Mouse (Mus musculus) intestine, embryonic 14.5 days (tissue): ENCODE results near the gene Rbl2. TPM values are rescaled to one million over a fixed set of nuclear protein-coding genes. Genes with fewer than 3 reads are reported as not detected.

Experiments used
- ATAC-seq: fragments of 200-750 bp; cut with Nextera tagmentation; replicated peaks from 2 replicates; pipeline ENCODE4 v1.8.0; 2017; ENCODE audit warnings: low read depth, moderate number of reproducible peaks, moderate TSS enrichment, moderate library complexity; ENCODE audit not compliant: low FRiP score, low TSS enrichment
- DNase-seq: peaks from one replicate; pipeline ENCODE4 v3.0.0-alpha.2; 2018; ENCODE audit warnings: low spot score
- H3K27ac ChIP-seq: fragments of 300-500 bp; sonication (generic); 2 replicates; pipeline ENCODE4 v1.5.1; 2014; ENCODE audit warnings: low read depth, mild to moderate bottlenecking, control low read depth
- H3K27me3 ChIP-seq: fragments of 300-500 bp; sonication (generic); replicated peaks from 2 replicates; pipeline ENCODE4 v1.6.1; 2014; ENCODE audit warnings: low read length, control low read depth; ENCODE audit not compliant: control insufficient read depth, insufficient read depth
- H3K36me3 ChIP-seq: fragments of 300-500 bp; sonication (generic); 2 replicates; pipeline ENCODE4 v1.6.1; 2014; ENCODE audit warnings: low read length, control low read depth; ENCODE audit not compliant: control insufficient read depth, insufficient read depth
- H3K4me1 ChIP-seq: fragments of 300-500 bp; sonication (generic); replicated peaks from 2 replicates; pipeline ENCODE4 v1.6.1; 2014; ENCODE audit warnings: low read length, control low read depth, mixed read lengths; ENCODE audit not compliant: control insufficient read depth, insufficient read depth
- H3K4me2 ChIP-seq: fragments of 300-500 bp; sonication (generic); 2 replicates; pipeline ENCODE4 v1.6.1; 2014; ENCODE audit warnings: low read length
- H3K4me3 ChIP-seq: fragments of 300-500 bp; sonication (generic); 2 replicates; pipeline ENCODE4 v1.5.1; 2014; ENCODE audit warnings: low read depth, low read length, control low read depth, mixed read lengths
- H3K9ac ChIP-seq: fragments of 300-500 bp; sonication (generic); 2 replicates; pipeline ENCODE4 v1.6.1; 2014; ENCODE audit warnings: mild to moderate bottlenecking, low read length
- H3K9me3 ChIP-seq: fragments of 300-500 bp; sonication (generic); 2 replicates; pipeline ENCODE4 v1.6.1; 2016; ENCODE audit warnings: low read length, control low read depth; ENCODE audit not compliant: control insufficient read depth
- WGBS: fragments of 180-500 bp; shearing (Covaris S2); extraction: QIAGEN DNeasy Blood & Tissue Kit; methylation state at CpG from one replicate; pipeline ENCODE4 v1.1.7; 2014; 5-methylcytosine and 5-hydroxymethylcytosine counted together
- polyA plus RNA-seq: library from polyadenylated mRNA; unstranded; fragments of >200 nt; fragmentation: Nextera tagmentation; extraction: Ambion mirVana; gene quantifications from 2 replicates; pipeline ENCODE4 v1.2.1, GENCODE M21; 2014

The Rbl2 gene
- polyA plus RNA-seq, 1 experiment from 2014 or later = 17.2 TPM

DNA sequence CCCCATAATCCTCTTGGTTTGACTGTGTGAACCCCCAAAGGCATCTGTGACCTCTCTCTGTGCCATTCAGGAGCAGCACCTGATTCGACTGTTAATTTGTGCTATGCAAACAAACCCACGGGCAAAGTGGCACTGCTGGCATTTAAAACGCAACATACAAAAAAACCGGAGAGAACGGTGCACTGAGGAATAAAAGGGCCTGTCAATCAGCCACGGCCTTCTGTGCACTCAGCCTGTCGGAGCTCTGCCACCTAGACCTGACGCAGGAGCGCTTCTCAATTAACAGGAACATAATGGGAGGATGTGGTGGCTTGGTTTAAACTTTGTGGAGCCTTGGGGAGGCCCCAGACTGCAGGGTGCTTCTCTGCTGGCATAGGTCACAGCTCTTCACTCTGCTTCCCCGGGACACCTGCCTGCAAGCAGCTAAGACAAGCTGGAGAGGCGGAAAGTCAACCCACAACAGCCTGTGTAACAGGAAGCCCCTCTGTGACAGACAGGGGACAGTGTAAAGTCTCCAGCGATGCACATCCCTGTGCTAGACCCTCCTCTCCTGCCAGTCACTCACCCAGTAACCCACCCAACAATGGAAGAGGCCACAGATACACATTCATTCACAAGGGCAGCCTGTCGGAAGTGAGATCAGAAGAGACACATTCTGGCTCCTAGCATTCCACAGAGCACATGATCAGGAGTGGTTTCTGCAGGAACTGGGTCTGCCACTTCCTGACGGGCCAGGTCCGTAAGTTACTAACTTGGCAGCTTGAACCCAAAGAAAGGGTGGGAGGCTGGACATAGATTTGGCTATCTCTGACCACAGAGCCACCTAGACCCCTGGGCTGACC, 90.3 kb downstream of the Rbl2 start:
- no peaks in the 10 kb centered on the region for H3K27me3 ChIP-seq
- H3K9ac ChIP-seq = no peak overlapping the region
- ATAC-seq (no peak), DNase-seq (no peak)
- H3K27ac ChIP-seq = no peak overlapping the region
- peaks cover 2% of the 10 kb centered on the region; the same call in 1 of the 2 replicates for H3K9me3 ChIP-seq
- H3K4me1 ChIP-seq = no peaks in the 10 kb centered on the region
- 74% methylated on average over 15 of the region's 15 CpGs for WGBS
- H3K36me3 ChIP-seq = no peaks in the 10 kb centered on the region
- no peak overlapping the region for H3K4me2 ChIP-seq
- H3K4me3 ChIP-seq = no peak overlapping the region

DNA sequence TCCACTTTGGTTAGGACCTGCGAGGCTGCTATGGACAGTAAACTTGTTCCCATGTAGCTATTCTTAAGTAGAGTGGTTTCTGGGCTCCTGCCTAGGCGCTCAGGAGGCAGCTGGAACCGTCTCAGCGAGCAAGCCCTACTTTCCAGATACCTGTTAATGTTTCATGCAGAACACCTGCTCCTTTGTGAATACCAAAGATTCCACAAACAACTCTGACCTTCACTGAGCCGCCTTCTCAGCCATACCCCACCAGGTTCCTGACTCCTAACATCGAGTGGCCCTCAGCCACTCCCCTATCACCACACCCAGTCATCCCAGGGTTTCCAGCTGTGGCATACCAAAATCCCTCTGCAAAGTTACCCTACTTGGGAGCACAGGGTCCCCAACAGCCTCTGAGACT, 100.3 kb downstream of the Rbl2 start:
- DNase-seq = no peak
- 64% methylated on average over 6 of the region's 6 CpGs for WGBS

DNA sequence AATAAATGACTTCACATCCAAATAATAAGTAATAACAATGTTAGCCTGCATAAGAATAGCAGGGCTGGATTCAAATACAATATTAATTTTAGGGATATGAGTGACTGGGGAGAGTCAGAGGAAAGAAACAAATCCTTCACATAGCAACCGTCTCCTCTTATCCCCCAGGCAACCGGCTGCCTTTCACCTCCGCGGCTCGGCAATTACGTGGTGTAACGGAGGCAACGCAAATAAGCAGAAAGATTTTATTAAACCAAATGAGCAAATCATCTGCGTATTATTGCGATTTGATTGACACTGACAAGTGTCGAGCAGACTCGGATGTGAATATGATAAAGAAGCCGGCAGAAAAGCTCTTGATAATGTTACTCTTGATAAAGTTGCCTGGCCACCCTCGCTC, 101.1 kb downstream of the Rbl2 start:
- Histone ChIP-seq H3K9me3 (no peaks in the 10 kb centered on the region), H3K36me3 (no peaks in the 10 kb centered on the region), H3K9ac (no peak overlapping the region), H3K4me1 (no peaks in the 10 kb centered on the region), H3K4me2 (no peak overlapping the region), H3K27me3 (no peaks in the 10 kb centered on the region), H3K27ac (no peak overlapping the region), H3K4me3 (no peak overlapping the region)
- no peak for ATAC-seq
- 76% methylated on average over 14 of the region's 14 CpGs for WGBS
- no peak for DNase-seq

More for the DNA sequence above, 100.3 kb downstream of the Rbl2 start:
- no peak for ATAC-seq
- no peak overlapping the region for H3K4me2 ChIP-seq
- no peaks in the 10 kb centered on the region for H3K9me3 ChIP-seq
- no peaks in the 10 kb centered on the region for H3K36me3 ChIP-seq
- no peak overlapping the region for H3K27ac ChIP-seq
- no peak overlapping the region for H3K4me3 ChIP-seq
- no peak overlapping the region for H3K9ac ChIP-seq
- H3K4me1 ChIP-seq = no peaks in the 10 kb centered on the region
- H3K27me3 ChIP-seq = no peaks in the 10 kb centered on the region

DNA sequence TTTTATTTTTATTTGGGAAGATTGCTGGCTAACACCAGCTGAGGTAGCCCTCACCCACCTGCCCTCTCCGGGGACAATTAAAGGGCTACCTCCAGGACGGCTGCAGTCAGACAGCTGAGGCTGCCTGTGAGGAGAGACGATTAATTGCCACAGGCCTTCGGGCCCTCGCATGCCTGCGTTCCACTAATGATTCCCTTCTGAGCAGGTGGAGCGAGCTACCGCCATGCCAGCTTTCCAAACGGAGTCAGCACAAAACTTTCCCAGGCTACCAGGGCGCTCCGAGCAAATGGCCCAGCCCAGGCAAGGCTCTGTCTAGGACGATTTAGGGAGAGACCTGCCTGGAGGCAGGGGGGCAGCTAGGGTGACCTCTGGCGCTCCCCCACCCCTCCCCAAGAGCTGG, 101.7 kb downstream of the Rbl2 start:
- no peak for ATAC-seq
- Histone ChIP-seq H3K27me3 (no peaks in the 10 kb centered on the region), H3K4me1 (no peaks in the 10 kb centered on the region), H3K27ac (no peak overlapping the region), H3K36me3 (no peaks in the 10 kb centered on the region), H3K4me2 (no peak overlapping the region), H3K4me3 (no peak overlapping the region), H3K9me3 (no peaks in the 10 kb centered on the region), H3K9ac (no peak overlapping the region)
- DNase-seq = no peak
- 42% methylated on average over 13 of the region's 13 CpGs for WGBS

Other genes starting within 250 kb of the Rbl2 start
- 103 and 120 TPM in 2 replicates for gene Chd9, start 241.7 kb upstream of the Rbl2 start, polyA plus RNA-seq
- gene Aktip, start 129.9 kb downstream of the Rbl2 start, polyA plus RNA-seq = 48.6 and 54.0 TPM in 2 replicates
- gene Rpgrip1l, start 243.2 kb downstream of the Rbl2 start, polyA plus RNA-seq = 7.7 and 7.9 TPM in 2 replicates
- 77.7 and 90.8 TPM in 2 replicates for gene Fto, start 243.5 kb downstream of the Rbl2 start, polyA plus RNA-seq